Mouse (Mus musculus): ENCODE data around the gene Ube2g2.

DNA sequence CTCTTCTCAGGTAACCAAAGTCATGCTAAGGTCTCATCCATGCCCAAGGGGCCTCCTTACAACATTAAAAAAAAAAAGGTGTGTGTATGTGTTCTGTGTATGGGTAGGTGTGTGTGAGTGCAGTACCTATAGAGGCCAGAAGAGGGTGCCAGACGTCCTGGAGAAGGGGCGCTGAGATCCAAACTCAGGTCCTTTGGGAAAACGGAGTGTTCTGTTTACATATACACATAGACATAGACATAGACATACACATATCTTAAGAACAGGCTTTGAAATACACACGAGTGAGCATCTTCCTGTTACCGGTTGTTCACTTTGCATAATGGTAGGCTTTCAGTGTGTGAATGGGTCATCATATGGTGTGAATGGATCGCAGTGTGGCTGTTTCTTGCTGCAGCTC, 18.0 kb upstream of the Ube2g2 start:
- TF ChIP-seq CTCF (IDR thresholded peaks at IDR 0.05; ENCODE audit: low read depth, low read length) (peak; percentile 67), POLR2A (IDR thresholded peaks at IDR 0.05; ENCODE audit: insufficient read depth, low read length) (no peak), EP300 (IDR thresholded peaks at IDR 0.05; ENCODE audit: insufficient read depth, low read depth, low read length) (no peak)
